Mouse (Mus musculus) megakaryocyte, embryonic 14.5 days (primary cell): ENCODE measurements at regions not wholly inside any gene's neighbourhood (a gene's known extent, or its start where the extent isn't known, plus 50 kb on each side); places are given as distances from the start of the nearest gene placed in this dataset.

ENCODE experiments used
- FLI1 ChIP-seq: IDR thresholded peaks from 2 replicates; pipeline ENCODE4 v1.6.1; 2012; ENCODE audit warnings: low read length, inconsistent platforms, mixed read lengths
- GATA1 ChIP-seq: IDR thresholded peaks from 3 replicates; pipeline ENCODE4 v1.6.1; 2012; ENCODE audit warnings: mixed read lengths, low read length, inconsistent platforms, borderline replicate concordance

DNA sequence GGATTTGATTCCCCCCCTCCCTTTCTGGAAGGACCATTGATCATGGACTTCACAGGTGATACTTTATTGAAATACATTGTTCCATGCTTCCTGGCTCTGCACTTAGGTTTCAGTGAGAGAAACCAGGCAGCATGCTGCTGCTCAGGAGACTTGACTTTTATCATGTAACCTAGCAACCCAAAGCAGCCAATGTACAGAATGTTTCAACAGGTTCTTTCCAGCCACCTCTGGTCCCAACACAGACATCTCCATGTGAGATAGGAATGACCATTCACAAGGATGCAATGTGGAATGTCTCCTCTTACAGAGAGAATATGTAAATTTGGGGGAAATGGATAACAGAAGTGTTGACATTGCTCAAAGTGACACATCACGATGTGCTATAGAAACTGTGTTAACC lies 153.1 kb upstream of the Klf12 start:
- TF ChIP-seq GATA1, result no peak
- no peak for TF ChIP-seq FLI1
